8 mouse cellular contexts compared by ENCODE assay signal in genomic region chr11:64442119-64442518, GRCm38 (mm10). TPM values are rescaled to one million over a fixed set of nuclear protein-coding genes. Genes with fewer than 3 reads are reported as not detected.
DNase-seq lines count a peak whose midpoint lies in the region; ATAC-seq and TF ChIP-seq lines count a peak whose summit lies in the region.

No protein-coding gene starts in this region.

- peak; percentile 9 to 52 for DNase-seq in frontal cortex, postnatal 36 days (ENCODE audit: low spot score in 2 of 2)
- DNase-seq in frontal cortex, postnatal 25 days (ENCODE audit: low spot score in 2 of 2) = no peak
- peak; percentile 49 for DNase-seq in CH12.LX (ENCODE audit: extremely low read depth)
- peak; percentile 94 for DNase-seq in hindbrain, postnatal 0 days (ENCODE audit: low spot score)
- peak; percentile 34 for DNase-seq in retina, adult 2 months (ENCODE audit: low read depth, low spot score)

- H3K4me2 ChIP-seq in CH12.LX (ENCODE audit: insufficient read depth, low read depth, poor library complexity, severe bottlenecking) = peak overlapping the region; percentile 61
- H3K4me2 ChIP-seq in hindbrain, postnatal 0 days (ENCODE audit: low read depth, low read length) = peak overlapping the region; percentile 40
- H3K4me2 ChIP-seq in limb, embryonic 12.5 days = peak overlapping the region; percentile 40

- TF ChIP-seq POLR2A in CH12.LX (IDR thresholded peaks at IDR 0.05; ENCODE audit: low read depth, low read length) = no peak
- no peak for TF ChIP-seq POLR2A in cortical plate, adult 2 months (IDR thresholded peaks at IDR 0.05; ENCODE audit: extremely low read depth, insufficient read depth, low read length)

- ATAC-seq in hindbrain, postnatal 0 days = no peak
- no peak for ATAC-seq in limb, embryonic 12.5 days (ENCODE audit: insufficient number of reproducible peaks, insufficient read depth, low FRiP score, low TSS enrichment, low read depth)
- no peak for ATAC-seq in megakaryocyte-erythroid progenitor cell, adult 5-6 weeks (replicated peaks; ENCODE audit: low FRiP score, low TSS enrichment, poor library complexity, severe bottlenecking)

- H3K36me3 ChIP-seq in CH12.LX (replicated peaks in 1 of 2; ENCODE audit: control insufficient read depth in 1 of 2, insufficient read depth in 1 of 2, low read length in 1 of 2) = no peaks in the 10 kb centered on the region
- H3K36me3 ChIP-seq in hindbrain, postnatal 0 days (ENCODE audit: insufficient read depth, low read length) = no peaks in the 10 kb centered on the region
- no peaks in the 10 kb centered on the region for H3K36me3 ChIP-seq in limb, embryonic 12.5 days

- WGBS in hindbrain, postnatal 0 days = 28% methylated on average over 8 of the region's 8 CpGs
- WGBS in limb, embryonic 12.5 days = 31% methylated on average over 8 of the region's 8 CpGs

- peak; percentile 15 to 73; a peak in 2 of 4 replicates for TF ChIP-seq CTCF in CH12.LX (conservative IDR thresholded peaks at IDR 0.05 in 1 of 2, IDR thresholded peaks at IDR 0.05 in 1 of 2; ENCODE audit: low read depth in 2 of 2, low read length in 2 of 2)
- 0 out of 2 replicates have a peak, but pooled peaks have one; percentile 35 for TF ChIP-seq CTCF in cortical plate, adult 2 months (IDR thresholded peaks at IDR 0.05; ENCODE audit: extremely low read depth, insufficient read depth, low read length)
- peak; percentile 73 for TF ChIP-seq CTCF in hindbrain, postnatal 0 days (IDR thresholded peaks at IDR 0.05; ENCODE audit: low read depth)

- H3K9me3 ChIP-seq in CH12.LX (replicated peaks; ENCODE audit: low read length) = no peaks in the 10 kb centered on the region
- H3K9me3 ChIP-seq in hindbrain, postnatal 0 days (ENCODE audit: low read length) = no peaks in the 10 kb centered on the region
- H3K9me3 ChIP-seq in limb, embryonic 12.5 days = no peaks in the 10 kb centered on the region

- no peak overlapping the region for H3K27ac ChIP-seq in CH12.LX (ENCODE audit: insufficient read depth, low read depth)
- no peak overlapping the region for H3K27ac ChIP-seq in cortical plate, adult 2 months (ENCODE audit: insufficient read depth, low read length)
- H3K27ac ChIP-seq in hindbrain, postnatal 0 days = no peak overlapping the region
- H3K27ac ChIP-seq in limb, embryonic 12.5 days = no peak overlapping the region; the same call in 1 of the 2 replicates

- TF ChIP-seq RAD21 in CH12.LX (IDR thresholded peaks at IDR 0.05; ENCODE audit: low read depth, low read length) = peak; percentile 74

- H3K27me3 ChIP-seq in CH12.LX (replicated peaks) = no peaks in the 10 kb centered on the region
- H3K27me3 ChIP-seq in hindbrain, postnatal 0 days (ENCODE audit: insufficient read depth, low read length) = peaks cover 9% of the 10 kb centered on the region; the same call in 1 of the 2 replicates
- H3K27me3 ChIP-seq in limb, embryonic 12.5 days = peaks cover 26% of the 10 kb centered on the region; the same call in 1 of the 2 replicates

- no peaks in the 10 kb centered on the region for H3K79me2 ChIP-seq in CH12.LX (replicated peaks; ENCODE audit: control insufficient read depth, extremely low read depth, insufficient read depth, poor library complexity, severe bottlenecking)

- TF ChIP-seq EP300 in CH12.LX (IDR thresholded peaks at IDR 0.05; ENCODE audit: low read length) = no peak

- H3K4me1 ChIP-seq in CH12.LX (ENCODE audit: control insufficient read depth in 1 of 2, insufficient read depth in 2 of 2) = no peaks in the 10 kb centered on the region
- no peaks in the 10 kb centered on the region for H3K4me1 ChIP-seq in cortical plate, adult 2 months (ENCODE audit: control insufficient read depth, insufficient read depth, low read length)
- no peaks in the 10 kb centered on the region for H3K4me1 ChIP-seq in hindbrain, postnatal 0 days (ENCODE audit: insufficient read depth, low read length)
- peaks cover 42% of the 10 kb centered on the region for H3K4me1 ChIP-seq in limb, embryonic 12.5 days (replicated peaks)

- in situ Hi-C loops in CH12.LX (cut with MboI; ENCODE audit: low pct_ligation_motif_present, low pct_unique_long_range_greater_than_20kb, low sequenced_read_pairs) = loop anchor here (25.0 kb wide), 1 partner anchor 1030 kb away; no protein-coding TSS in a partner anchor

- no peak overlapping the region for H3K4me3 ChIP-seq in CH12.LX (replicated peaks in 1 of 3; ENCODE audit: low read depth in 2 of 3, low read length in 2 of 3, poor library complexity in 1 of 3)
- no peak overlapping the region for H3K4me3 ChIP-seq in cortical plate, adult 2 months (ENCODE audit: insufficient read depth, low read length)
- no peak overlapping the region for H3K4me3 ChIP-seq in hindbrain, postnatal 0 days (ENCODE audit: low read length)
- H3K4me3 ChIP-seq in limb, embryonic 12.5 days (replicated peaks) = no peak overlapping the region

- dilution Hi-C loops in CH12.LX (cut with MboI; ENCODE audit: extremely low pct_ligation_motif_present, extremely low pct_unique_long_range_greater_than_20kb, low sequenced_read_pairs) = no loop called here

- H3K9ac ChIP-seq in CH12.LX (ENCODE audit: insufficient read depth, low read depth) = no peak overlapping the region
- no peak overlapping the region for H3K9ac ChIP-seq in hindbrain, postnatal 0 days (replicated peaks; ENCODE audit: low read length)
- no peak overlapping the region for H3K9ac ChIP-seq in limb, embryonic 12.5 days (replicated peaks)

TF ChIP-seq in CH12.LX, 34 proteins besides CTCF, POLR2A, EP300 and RAD21:
- TF ChIP-seq KAT2A (IDR thresholded peaks at IDR 0.05; ENCODE audit: insufficient replicate concordance, low read length) (no peak), BHLHE40 (IDR thresholded peaks at IDR 0.05; ENCODE audit: low read depth, low read length) (peak; percentile 48), MXI1 (IDR thresholded peaks at IDR 0.05; ENCODE audit: low read depth, low read length) (no peak), PAX5 (IDR thresholded peaks at IDR 0.05; ENCODE audit: low read length) (no peak), RCOR1 (conservative IDR thresholded peaks at IDR 0.05; ENCODE audit: low read depth, low read length) (no peak), JUND (conservative IDR thresholded peaks at IDR 0.05; ENCODE audit: low read depth, low read length) (0 out of 2 replicates have a peak, but pooled peaks have one; percentile 7), CHD1 (IDR thresholded peaks at IDR 0.05; ENCODE audit: low read depth, low read length) (no peak), ZKSCAN1 (IDR thresholded peaks at IDR 0.05; ENCODE audit: borderline replicate concordance, low read depth, low read length) (no peak), NELFE (IDR thresholded peaks at IDR 0.05; ENCODE audit: low read depth, low read length) (no peak), TCF12 (IDR thresholded peaks at IDR 0.05; ENCODE audit: low read depth, low read length) (no peak), MAX (IDR thresholded peaks at IDR 0.05; ENCODE audit: low read length) (no peak), ZC3H11A (IDR thresholded peaks at IDR 0.05; ENCODE audit: low read depth, low read length) (peak; percentile 54), MEF2A (IDR thresholded peaks at IDR 0.05; ENCODE audit: borderline replicate concordance, low read depth, low read length) (0 out of 2 replicates have a peak, but pooled peaks have one; percentile 11), POLR2AphosphoS2 (IDR thresholded peaks at IDR 0.05; ENCODE audit: low read depth, low read length) (no peak), ZMIZ1 (IDR thresholded peaks at IDR 0.05; ENCODE audit: low read depth, low read length) (no peak), ELF1 (IDR thresholded peaks at IDR 0.05; ENCODE audit: low read depth, low read length) (no peak), SIN3A (IDR thresholded peaks at IDR 0.05; ENCODE audit: low read length) (no peak), MYC (IDR thresholded peaks at IDR 0.05; ENCODE audit: low read depth, low read length) (0 out of 2 replicates have a peak, but pooled peaks have one; percentile 13), MAZ (IDR thresholded peaks at IDR 0.05; ENCODE audit: low read depth, low read length) (no peak), E2F4 (IDR thresholded peaks at IDR 0.05; ENCODE audit: insufficient replicate concordance, low read depth, low read length) (no peak), NRF1 (IDR thresholded peaks at IDR 0.05; ENCODE audit: low read depth, low read length) (no peak), MAFK (IDR thresholded peaks at IDR 0.05; ENCODE audit: insufficient replicate concordance, low read length) (no peak), SMC3 (IDR thresholded peaks at IDR 0.05; ENCODE audit: low read depth, low read length) (peak; percentile 74)

RNA-seq across cellular contexts. Expression of gene F930015N05Rik, which starts 5.7 kb away (rescaled TPM):
- not detected in 2 replicates for total RNA-seq in CH12.LX (2012; rRNA removed)
- not detected in 2 replicates for total RNA-seq in CH12.LX (2014; rRNA removed)
- not detected in 2 replicates for polyA plus RNA-seq in CH12.LX (2012; ENCODE audit: insufficient read length, low read depth)
- 0.50 and 0.85 TPM in 2 replicates for polyA plus RNA-seq in cortical plate, adult 2 months (2012; rRNA removed)
- 0.99 and 1.4 TPM in 2 replicates for total RNA-seq in hindbrain, postnatal 0 days (2014; rRNA removed)
- polyA plus RNA-seq in hindbrain, postnatal 0 days (2015; fragmentation: Nextera tagmentation; extraction: Ambion mirVana) = 1.3 and 1.5 TPM in 2 replicates
- 4.2 and 4.6 TPM in 2 replicates for polyA plus RNA-seq in limb, embryonic 12.5 days (2016; fragmentation: Nextera tagmentation; extraction: Ambion mirVana)
- not detected in 2 replicates for total RNA-seq in megakaryocyte-erythroid progenitor cell, adult 5-6 weeks (2014; fragmentation: Nextera tagmentation)
- not detected in 2 replicates for total RNA-seq in megakaryocyte-erythroid progenitor cell, adult 5-6 weeks (2017)

RNA-seq across cellular contexts. Expression of gene Hs3st3a1, which starts 7.0 kb away (rescaled TPM):
- not detected in 2 replicates for total RNA-seq in CH12.LX (2012; rRNA removed)
- total RNA-seq in CH12.LX (2014; rRNA removed) = not detected in 2 replicates
- polyA plus RNA-seq in CH12.LX (2012; ENCODE audit: insufficient read length, low read depth) = not detected in 2 replicates
- polyA plus RNA-seq in cortical plate, adult 2 months (2012; rRNA removed) = 0.76 and 0.96 TPM in 2 replicates
- total RNA-seq in hindbrain, postnatal 0 days (2014; rRNA removed) = 3.0 and 4.7 TPM in 2 replicates
- 0.54 and 0.80 TPM in 2 replicates for polyA plus RNA-seq in hindbrain, postnatal 0 days (2015; fragmentation: Nextera tagmentation; extraction: Ambion mirVana)
- polyA plus RNA-seq in limb, embryonic 12.5 days (2016; fragmentation: Nextera tagmentation; extraction: Ambion mirVana) = 2.8 and 4.4 TPM in 2 replicates
- not detected in 2 replicates for total RNA-seq in megakaryocyte-erythroid progenitor cell, adult 5-6 weeks (2014; fragmentation: Nextera tagmentation)
- not detected in 2 replicates for total RNA-seq in megakaryocyte-erythroid progenitor cell, adult 5-6 weeks (2017)

Comparison
In these comparisons a context has a peak if more than half of its experiments do, and no peak if none do; other contexts are left out.
1. DNase-seq: peak in frontal cortex, postnatal 36 days (2 of 2), CH12.LX (single experiment), hindbrain, postnatal 0 days (single experiment) and retina, adult 2 months (single experiment); none in frontal cortex, postnatal 25 days (0 of 2).
2. Peak in every context shown above with its lines, with median percentiles within 50 percentile points of each other: H3K4me2 ChIP-seq and CTCF ChIP-seq.